26 mouse cellular contexts compared by ENCODE assay signal in the genomic region with DNA sequence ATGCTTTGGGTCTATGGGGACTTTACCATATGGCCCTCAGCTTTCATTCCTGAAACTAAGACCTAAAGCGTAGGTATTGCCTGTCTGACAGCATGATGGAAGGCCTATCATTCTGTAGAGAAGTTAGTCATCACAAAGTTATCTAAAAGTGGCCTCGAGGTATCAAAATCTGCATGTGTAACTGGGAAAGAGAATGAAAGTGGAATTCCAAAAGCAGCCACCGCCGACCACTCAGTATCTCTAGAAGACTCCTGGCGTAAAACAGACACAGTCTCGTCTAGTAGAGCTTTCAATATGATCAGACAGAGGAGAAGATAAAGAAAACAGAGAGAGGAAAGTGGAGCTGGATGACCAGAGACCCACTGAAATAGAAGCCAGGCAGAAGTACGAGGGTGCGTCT.
A peak's percentile ranks its signal among the peaks of the same experiment; 100 is the strongest.
DNase-seq lines count a peak whose midpoint lies in the region; ATAC-seq and TF ChIP-seq lines count a peak whose summit lies in the region.
"Had no signal": no experiment of that assay in that cellular context is flagged by ENCODE, and none has a peak within 500 bp of the region (broad histone marks: within the 10 kb centered on the region; RNA-seq: fewer than 3 reads in every experiment).

No protein-coding gene starts in this region.

- no peaks in the 10 kb centered on the region for H3K9me3 ChIP-seq in heart, embryonic 11.5 days (replicated peaks; ENCODE audit: control insufficient read depth, low read length)
- no peaks in the 10 kb centered on the region for H3K9me3 ChIP-seq in heart, embryonic 14.5 days (ENCODE audit: control insufficient read depth, low read length)
- no peaks in the 10 kb centered on the region for H3K9me3 ChIP-seq in heart, postnatal 0 days (replicated peaks; ENCODE audit: control insufficient read depth, low read length)
- no peaks in the 10 kb centered on the region for H3K9me3 ChIP-seq in CH12.LX (replicated peaks; ENCODE audit: low read length)
- H3K9me3 ChIP-seq: embryonic facial prominence, embryonic 13.5 days; forebrain, embryonic 12.5 days; forebrain, embryonic 15.5 days; G1E had no signal

- in situ Hi-C loops in CH12.LX (cut with MboI; ENCODE audit: low pct_ligation_motif_present, low pct_unique_long_range_greater_than_20kb, low sequenced_read_pairs): no loop called here

- H3K36me3 ChIP-seq in heart, embryonic 11.5 days (ENCODE audit: control insufficient read depth, insufficient read depth, low read length): no peaks in the 10 kb centered on the region
- H3K36me3 ChIP-seq in heart, adult 2 months (ENCODE audit: control insufficient read depth, insufficient read depth, low read length): peaks cover 4% of the 10 kb centered on the region; the same call in 1 of the 2 replicates
- no peaks in the 10 kb centered on the region for H3K36me3 ChIP-seq in heart, embryonic 14.5 days (ENCODE audit: control insufficient read depth, insufficient read depth, low read length)
- H3K36me3 ChIP-seq in heart, postnatal 0 days (replicated peaks; ENCODE audit: control insufficient read depth, insufficient read depth, low read length): no peaks in the 10 kb centered on the region
- H3K36me3 ChIP-seq in CH12.LX (replicated peaks in 1 of 2; ENCODE audit: control insufficient read depth in 1 of 2, insufficient read depth in 1 of 2, low read length in 1 of 2): no peaks in the 10 kb centered on the region
- H3K36me3 ChIP-seq: embryonic facial prominence, embryonic 13.5 days; forebrain, embryonic 12.5 days; forebrain, embryonic 15.5 days; G1E had no signal

- intact Hi-C loops in heart, adult 2 months (cut with DNase I): no loop called here
- intact Hi-C loops in heart, postnatal 36 days (cut with DNase I): no loop called here
- intact Hi-C loops in heart, postnatal 25 days (cut with DNase I): no loop called here

- TF ChIP-seq RAD21 in CH12.LX (IDR thresholded peaks at IDR 0.05; ENCODE audit: low read depth, low read length): no peak

- no peaks in the 10 kb centered on the region for H3K79me2 ChIP-seq in heart, adult 2 months (replicated peaks; ENCODE audit: control insufficient read depth, insufficient read depth, low read length)
- no peaks in the 10 kb centered on the region for H3K79me2 ChIP-seq in CH12.LX (replicated peaks; ENCODE audit: control insufficient read depth, extremely low read depth, insufficient read depth, poor library complexity, severe bottlenecking)

- peaks cover 14% of the 10 kb centered on the region for H3K4me1 ChIP-seq in heart, embryonic 11.5 days (ENCODE audit: control insufficient read depth, insufficient read depth, low read length)
- H3K4me1 ChIP-seq in heart, adult 2 months (ENCODE audit: control insufficient read depth, insufficient read depth, low read length): peaks cover 1% of the 10 kb centered on the region; the same call in 1 of the 2 replicates
- peaks cover 4 to 20% of the 10 kb centered on the region in 2 experiments for H3K4me1 ChIP-seq in heart, embryonic 14.5 days (ENCODE audit: control insufficient read depth in 2 of 2, insufficient read depth in 2 of 2, low read length in 2 of 2)
- peaks cover 13% of the 10 kb centered on the region for H3K4me1 ChIP-seq in heart, postnatal 0 days (ENCODE audit: control insufficient read depth, insufficient read depth)
- H3K4me1 ChIP-seq in CH12.LX (ENCODE audit: control insufficient read depth in 1 of 2, insufficient read depth in 2 of 2): no peaks in the 10 kb centered on the region; a peak in 1 of 4 replicates
- H3K4me1 ChIP-seq: embryonic facial prominence, embryonic 13.5 days; forebrain, embryonic 12.5 days; forebrain, embryonic 15.5 days had no signal

- dilution Hi-C loops in CH12.LX (cut with MboI; ENCODE audit: extremely low pct_ligation_motif_present, extremely low pct_unique_long_range_greater_than_20kb, low sequenced_read_pairs): no loop called here

- TF ChIP-seq POLR2A in heart, adult 2 months (IDR thresholded peaks at IDR 0.05; ENCODE audit: insufficient read depth, low read depth, low read length): no peak
- no peak for TF ChIP-seq POLR2A in CH12.LX (IDR thresholded peaks at IDR 0.05; ENCODE audit: low read depth, low read length)

- H3K27me3 ChIP-seq in heart, embryonic 11.5 days (ENCODE audit: control insufficient read depth, insufficient read depth, low read length): no peaks in the 10 kb centered on the region
- H3K27me3 ChIP-seq in heart, adult 2 months (ENCODE audit: control insufficient read depth, insufficient read depth, low read length): no peaks in the 10 kb centered on the region
- H3K27me3 ChIP-seq in heart, embryonic 14.5 days (ENCODE audit: control insufficient read depth, insufficient read depth, low read length): no peaks in the 10 kb centered on the region
- H3K27me3 ChIP-seq in heart, postnatal 0 days (ENCODE audit: control insufficient read depth, insufficient read depth, low read length): no peaks in the 10 kb centered on the region
- no peaks in the 10 kb centered on the region for H3K27me3 ChIP-seq in CH12.LX (replicated peaks)
- H3K27me3 ChIP-seq: embryonic facial prominence, embryonic 13.5 days; forebrain, embryonic 12.5 days; forebrain, embryonic 15.5 days had no signal

- H3K4me2 ChIP-seq in heart, embryonic 11.5 days: peak overlapping the region; percentile 46
- peak overlapping the region; percentile 55 for H3K4me2 ChIP-seq in heart, embryonic 14.5 days (ENCODE audit: low read length)
- H3K4me2 ChIP-seq in heart, postnatal 0 days (ENCODE audit: low read depth, low read length): peak overlapping the region; percentile 20
- peak overlapping the region; percentile 29 for H3K4me2 ChIP-seq in CH12.LX (ENCODE audit: insufficient read depth, low read depth, poor library complexity, severe bottlenecking)
- H3K4me2 ChIP-seq: embryonic facial prominence, embryonic 13.5 days; forebrain, embryonic 12.5 days; forebrain, embryonic 15.5 days; hindbrain, embryonic 14.5 days had no signal

- no peak for TF ChIP-seq CTCF in heart, adult 2 months (IDR thresholded peaks at IDR 0.05)
- TF ChIP-seq CTCF in heart, postnatal 0 days (IDR thresholded peaks at IDR 0.05; ENCODE audit: low read depth): no peak
- no peak for TF ChIP-seq CTCF in CH12.LX (conservative IDR thresholded peaks at IDR 0.05 in 1 of 2, IDR thresholded peaks at IDR 0.05 in 1 of 2; ENCODE audit: low read depth in 2 of 2, low read length in 2 of 2)

- no peak for TF ChIP-seq EP300 in heart, adult 2 months (IDR thresholded peaks at IDR 0.05; ENCODE audit: insufficient read depth, low read depth, low read length)
- TF ChIP-seq EP300 in heart, postnatal 0 days (IDR thresholded peaks at IDR 0.05; ENCODE audit: low read depth): no peak
- TF ChIP-seq EP300 in CH12.LX (IDR thresholded peaks at IDR 0.05; ENCODE audit: low read length): no peak

- ATAC-seq in heart, embryonic 11.5 days (replicated peaks; ENCODE audit: insufficient number of reproducible peaks, low FRiP score, low TSS enrichment): no peak
- no peak for ATAC-seq in heart, embryonic 14.5 days (ENCODE audit: insufficient number of reproducible peaks, insufficient read depth, low FRiP score, low read depth)
- no peak for ATAC-seq in heart, postnatal 0 days (ENCODE audit: insufficient read depth, low read depth)
- ATAC-seq: forebrain, embryonic 15.5 days; hindbrain, postnatal 0 days; inflammation-experienced regulatory T-cells, adult 6 months; intestine, embryonic 16.5 days had no signal

- H3K4me3 ChIP-seq in heart, embryonic 11.5 days (ENCODE audit: low read depth, low read length): no peak overlapping the region
- H3K4me3 ChIP-seq in heart, adult 2 months: no peak overlapping the region
- no peak overlapping the region for H3K4me3 ChIP-seq in heart, embryonic 14.5 days (ENCODE audit: control insufficient read depth in 1 of 2, insufficient read depth in 1 of 2, low read depth in 1 of 2, low read length in 2 of 2)
- H3K4me3 ChIP-seq in heart, postnatal 0 days (ENCODE audit: low read depth, low read length): no peak overlapping the region
- H3K4me3 ChIP-seq in CH12.LX (replicated peaks in 1 of 3; ENCODE audit: low read depth in 2 of 3, low read length in 2 of 3, poor library complexity in 1 of 3): no peak overlapping the region
- H3K4me3 ChIP-seq: embryonic facial prominence, embryonic 13.5 days; erythroblast, embryonic 14.5 days; forebrain, embryonic 12.5 days; forebrain, embryonic 15.5 days had no signal

- 21% methylated on average over 8 of the region's 8 CpGs for WGBS in heart, embryonic 11.5 days (ENCODE audit: insufficient replicate concordance)
- 41% methylated on average over 8 of the region's 8 CpGs for WGBS in heart, adult 2 months
- 10% methylated on average over 8 of the region's 8 CpGs for WGBS in heart, embryonic 14.5 days
- WGBS in heart, postnatal 0 days: 25% methylated on average over 8 of the region's 8 CpGs

- no peak overlapping the region for H3K9ac ChIP-seq in heart, embryonic 11.5 days (ENCODE audit: low read depth, low read length)
- no peak overlapping the region for H3K9ac ChIP-seq in heart, adult 2 months (ENCODE audit: low read depth, low read length)
- H3K9ac ChIP-seq in heart, embryonic 14.5 days (ENCODE audit: low read length): no peak overlapping the region
- no peak overlapping the region; the same call in 1 of the 2 replicates for H3K9ac ChIP-seq in heart, postnatal 0 days (replicated peaks; ENCODE audit: low read depth, low read length)
- no peak overlapping the region for H3K9ac ChIP-seq in CH12.LX (ENCODE audit: insufficient read depth, low read depth)
- H3K9ac ChIP-seq: embryonic facial prominence, embryonic 13.5 days; forebrain, embryonic 12.5 days; forebrain, embryonic 15.5 days; hindbrain, embryonic 14.5 days had no signal

- peak overlapping the region; percentile 60 for H3K27ac ChIP-seq in heart, embryonic 11.5 days (ENCODE audit: low read depth, low read length)
- H3K27ac ChIP-seq in heart, adult 2 months: no peak overlapping the region
- peak overlapping the region; percentile 31 to 41; a peak in 3 of 4 replicates for H3K27ac ChIP-seq in heart, embryonic 14.5 days (replicated peaks in 1 of 2; ENCODE audit: control insufficient read depth in 1 of 2, insufficient read depth in 1 of 2, low read depth in 2 of 2, low read length in 2 of 2)
- H3K27ac ChIP-seq in heart, postnatal 0 days (ENCODE audit: low read depth): peak overlapping the region; percentile 32; the same call in 1 of the 2 replicates
- no peak overlapping the region for H3K27ac ChIP-seq in CH12.LX (ENCODE audit: insufficient read depth, low read depth)
- H3K27ac ChIP-seq: embryonic facial prominence, embryonic 13.5 days; forebrain, embryonic 12.5 days; forebrain, embryonic 15.5 days; hindbrain, embryonic 14.5 days; hindbrain, postnatal 0 days; kidney, postnatal 0 days had no signal

- no peak for DNase-seq in heart, adult 2 months
- no peak for DNase-seq in heart, postnatal 36 days
- DNase-seq in heart, postnatal 0 days (ENCODE audit: low spot score): no peak
- DNase-seq in heart, postnatal 25 days (ENCODE audit: low spot score): no peak
- DNase-seq in CH12.LX (ENCODE audit: extremely low read depth): no peak
- DNase-seq in kidney, adult 11 months: no peak
- DNase-seq: adrenal gland, adult 2 months; adrenal gland, postnatal 14 days; cerebellum, adult 11 months; cerebellum, adult 2 months; cerebellum, adult 9-11 months; cerebellum, postnatal 25 days; gastrocnemius, postnatal 25 days; kidney, adult 2 months had no signal

TF ChIP-seq in CH12.LX, 34 proteins besides CTCF, POLR2A, EP300 and RAD21:
- no peak for TF ChIP-seq HCFC1 (IDR thresholded peaks at IDR 0.05; ENCODE audit: low read depth, low read length)

Comparison
In these comparisons a context has a peak if more than half of its experiments do, and no peak if none do; other contexts are left out.
1. H3K27ac ChIP-seq: peak in heart, embryonic 11.5 days (single experiment), heart, embryonic 14.5 days (2 of 2) and heart, postnatal 0 days (single experiment); none in heart, adult 2 months (single experiment) and CH12.LX (single experiment).
2. Peak in every context shown above with its lines, with median percentiles within 50 percentile points of each other: H3K4me2 ChIP-seq.